Comparison of ENCODE assay signal across 10 mouse cellular contexts in genomic region chr2:52378848-52379261, GRCm38 (mm10). TPM values are rescaled to one million over a fixed set of nuclear protein-coding genes. Genes with fewer than 3 reads are reported as not detected.
DNase-seq lines count a peak whose midpoint lies in the region; ATAC-seq and TF ChIP-seq lines count a peak whose summit lies in the region.
"Had no signal": no experiment of that assay in that cellular context is flagged by ENCODE, and none has a peak within 500 bp of the region (broad histone marks: within the 10 kb centered on the region; RNA-seq: fewer than 3 reads in every experiment).

No protein-coding gene starts in this region.

- H3K4me3 ChIP-seq in embryonic facial prominence, embryonic 13.5 days = no peak overlapping the region
- H3K4me3 ChIP-seq in embryonic facial prominence, embryonic 10.5 days = no peak overlapping the region
- peak overlapping the region; percentile 72 for H3K4me3 ChIP-seq in E14TG2a.4 (replicated peaks; ENCODE audit: low read length)

- no peak for TF ChIP-seq CTCF in E14TG2a.4 (conservative IDR thresholded peaks at IDR 0.05; ENCODE audit: low read length)

- H3K36me3 ChIP-seq in embryonic facial prominence, embryonic 13.5 days = no peaks in the 10 kb centered on the region
- no peaks in the 10 kb centered on the region for H3K36me3 ChIP-seq in embryonic facial prominence, embryonic 10.5 days (replicated peaks)
- no peaks in the 10 kb centered on the region for H3K36me3 ChIP-seq in E14TG2a.4 (ENCODE audit: insufficient read depth, low read length)

- H3K27ac ChIP-seq in embryonic facial prominence, embryonic 13.5 days = no peak overlapping the region
- H3K27ac ChIP-seq in embryonic facial prominence, embryonic 10.5 days (replicated peaks) = no peak overlapping the region
- H3K27ac ChIP-seq: macrophage had no signal

- WGBS in embryonic facial prominence, embryonic 13.5 days = 71% methylated on average over 10 of the region's 10 CpGs
- 71% methylated on average over 10 of the region's 10 CpGs for WGBS in embryonic facial prominence, embryonic 10.5 days

- H3K4me1 ChIP-seq in embryonic facial prominence, embryonic 13.5 days = no peaks in the 10 kb centered on the region
- no peaks in the 10 kb centered on the region for H3K4me1 ChIP-seq in embryonic facial prominence, embryonic 10.5 days
- peaks cover 39% of the 10 kb centered on the region for H3K4me1 ChIP-seq in E14TG2a.4 (replicated peaks; ENCODE audit: low read depth, low read length)

- H3K9ac ChIP-seq in embryonic facial prominence, embryonic 13.5 days = no peak overlapping the region

- H3K4me2 ChIP-seq in embryonic facial prominence, embryonic 13.5 days = peak overlapping the region; percentile 21

- ATAC-seq in embryonic facial prominence, embryonic 13.5 days (ENCODE audit: insufficient number of reproducible peaks, insufficient read depth, low FRiP score, low TSS enrichment, low read depth) = no peak
- ATAC-seq in granulocyte monocyte progenitor cell, adult 5-6 weeks (replicated peaks; ENCODE audit: poor library complexity, severe bottlenecking) = peak; percentile 83
- peak; percentile 38 for ATAC-seq in megakaryocyte, adult 5-6 weeks (ENCODE audit: poor library complexity, severe bottlenecking)

- no peaks in the 10 kb centered on the region for H3K27me3 ChIP-seq in embryonic facial prominence, embryonic 13.5 days
- no peaks in the 10 kb centered on the region for H3K27me3 ChIP-seq in embryonic facial prominence, embryonic 10.5 days (replicated peaks; ENCODE audit: low read depth, poor library complexity, severe bottlenecking)
- H3K27me3 ChIP-seq in E14TG2a.4 (ENCODE audit: insufficient read depth, low read length) = no peaks in the 10 kb centered on the region

- no peak for DNase-seq in embryonic facial prominence, embryonic 10.5 days (ENCODE audit: low spot score)
- no peak for DNase-seq in Muller cell, postnatal 12 days (ENCODE audit: inconsistent ontology term)
- no peak for DNase-seq in cerebellum, postnatal 14 days
- no peak for DNase-seq in frontal cortex, postnatal 14 days (ENCODE audit: low spot score in 2 of 2)
- DNase-seq: cerebellum, adult 18-20 months had no signal

- H3K9me3 ChIP-seq in embryonic facial prominence, embryonic 13.5 days = no peaks in the 10 kb centered on the region
- no peaks in the 10 kb centered on the region for H3K9me3 ChIP-seq in embryonic facial prominence, embryonic 10.5 days
- no peaks in the 10 kb centered on the region for H3K9me3 ChIP-seq in E14TG2a.4 (ENCODE audit: low read length)

RNA-seq across cellular contexts. Expression of gene Neb, which starts 0.6 kb away (rescaled TPM):
- 10.8 and 15.7 TPM in 2 replicates for polyA plus RNA-seq in embryonic facial prominence, embryonic 13.5 days (2015; fragmentation: Nextera tagmentation; extraction: Ambion mirVana)
- 0.52 and 1.00 TPM in 2 replicates for polyA plus RNA-seq in embryonic facial prominence, embryonic 10.5 days (2016; fragmentation: Nextera tagmentation; extraction: Ambion mirVana)
- not detected in 2 replicates for total RNA-seq in granulocyte monocyte progenitor cell, adult 5-6 weeks (2014; fragmentation: Nextera tagmentation)
- 0.09 and 0.10 TPM in 2 replicates for total RNA-seq in granulocyte monocyte progenitor cell, adult 5-6 weeks (2017)
- 0.91 TPM in 1 of 2 replicates, not detected in the other for total RNA-seq in megakaryocyte, adult 5-6 weeks (2015)
- 0.07 and 0.33 TPM in 2 replicates for total RNA-seq in megakaryocyte, adult 5-6 weeks (2017)

RNA-seq across cellular contexts. Expression of gene Arl5a, which starts 45.8 kb away (rescaled TPM):
- polyA plus RNA-seq in embryonic facial prominence, embryonic 13.5 days (2015; fragmentation: Nextera tagmentation; extraction: Ambion mirVana) = 44.4 and 48.8 TPM in 2 replicates
- polyA plus RNA-seq in embryonic facial prominence, embryonic 10.5 days (2016; fragmentation: Nextera tagmentation; extraction: Ambion mirVana) = 53.6 and 54.1 TPM in 2 replicates
- 24.6 and 27.8 TPM in 2 replicates for total RNA-seq in granulocyte monocyte progenitor cell, adult 5-6 weeks (2014; fragmentation: Nextera tagmentation)
- total RNA-seq in granulocyte monocyte progenitor cell, adult 5-6 weeks (2017) = 32.3 and 43.1 TPM in 2 replicates
- 38.6 and 43.8 TPM in 2 replicates for total RNA-seq in megakaryocyte, adult 5-6 weeks (2015)
- 44.7 TPM in 2 replicates for total RNA-seq in megakaryocyte, adult 5-6 weeks (2017)
